Mouse (Mus musculus): ENCODE data around the gene Aktip.

GRCm38 (mm10) chr8:91209658-91210057 is 9.9 kb upstream of the Aktip start:
- TF ChIP-seq CTCF (IDR thresholded peaks at IDR 0.05; ENCODE audit: control insufficient read depth, insufficient read depth, insufficient replicate concordance, low read depth, low read length) (no peak), POLR2A (IDR thresholded peaks at IDR 0.05; ENCODE audit: control insufficient read depth, low read depth, low read length) (no peak)
